Mouse (Mus musculus): ENCODE data around the gene Srf. TPM values are rescaled to one million over a fixed set of nuclear protein-coding genes. Genes with fewer than 3 reads are reported as not detected.

The Srf gene
- polyA plus RNA-seq, 1 experiment from 2014 or later = 1.9 TPM

DNA sequence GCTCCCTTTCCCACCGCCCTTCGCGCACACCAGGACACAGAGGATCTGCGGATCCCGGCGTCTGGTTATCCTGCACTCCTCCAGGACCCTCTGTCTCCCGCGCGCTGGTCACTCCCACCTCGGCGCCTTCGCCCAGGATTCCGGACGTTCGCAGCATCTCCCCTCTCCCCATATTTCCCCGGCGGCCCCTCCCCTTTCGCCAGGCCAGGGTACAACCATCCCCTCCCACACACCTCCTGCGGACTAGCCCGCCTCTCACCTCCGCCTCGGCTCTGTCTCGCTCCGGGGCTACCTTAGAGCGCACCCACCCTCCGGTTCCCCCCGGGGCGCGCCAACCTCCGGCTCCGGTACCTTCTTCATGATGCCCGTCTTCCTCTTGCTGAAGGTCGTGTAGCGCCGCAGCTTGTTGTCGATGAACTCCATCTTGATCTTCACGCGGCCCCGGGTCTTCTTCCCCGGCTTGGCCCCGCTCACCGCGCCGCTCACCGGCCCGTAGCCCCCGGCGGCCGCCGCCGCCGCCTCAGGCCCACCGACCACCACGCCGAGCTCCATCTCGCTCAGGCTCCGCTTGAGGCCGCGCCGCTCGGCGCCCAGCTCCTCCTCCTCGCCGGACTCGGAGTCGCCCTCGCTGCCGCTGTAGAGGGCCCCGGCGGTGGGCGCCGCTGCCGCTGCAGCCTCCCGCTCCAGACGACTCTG, 850 bp downstream of the Srf start:
- ATAC-seq = peak; percentile 10; the same call in 1 of the 2 replicates
- TF ChIP-seq EP300 (IDR thresholded peaks at IDR 0.05; ENCODE audit: low read depth) = no peak
- TF ChIP-seq CTCF (IDR thresholded peaks at IDR 0.05; ENCODE audit: low read depth) = no peak
- Histone ChIP-seq H3K36me3 (replicated peaks; ENCODE audit: insufficient read depth, low read length) (peaks cover 23% of the 10 kb centered on the region), H3K4me2 (ENCODE audit: low read depth, low read length) (peak overlapping the region; percentile 98), H3K27me3 (ENCODE audit: insufficient read depth, low read length) (no peaks in the 10 kb centered on the region), H3K4me1 (ENCODE audit: insufficient read depth) (peaks cover 27% of the 10 kb centered on the region), H3K9me3 (ENCODE audit: low read length) (no peaks in the 10 kb centered on the region), H3K27ac (ENCODE audit: low read depth) (peak overlapping the region; percentile 87), H3K4me3 (ENCODE audit: low read depth, low read length) (peak overlapping the region; percentile 97), H3K9ac (replicated peaks) (peak overlapping the region; percentile 99)
- WGBS (ENCODE audit: insufficient replicate concordance) = under 1% methylated on average over 64 of the region's 75 CpGs
- peak; percentile 63 for DNase-seq

DNA sequence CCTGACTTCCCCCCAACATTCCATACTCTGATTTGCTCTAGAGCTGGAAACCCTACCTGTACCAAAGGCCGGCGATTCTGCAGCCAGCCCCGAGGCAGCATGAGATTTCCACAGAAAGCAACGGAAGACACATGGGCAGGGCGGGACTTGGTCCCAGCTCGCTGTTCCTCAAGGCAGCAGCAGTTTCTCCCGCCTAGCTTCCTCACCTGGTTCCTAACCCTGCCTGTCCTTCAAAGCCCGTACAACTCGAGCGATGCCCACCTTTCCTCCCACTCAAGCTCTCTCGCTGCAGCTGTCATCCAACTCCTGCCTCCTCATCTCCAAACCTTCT, 1.4 kb downstream of the Srf start:
- peaks cover 27% of the 10 kb centered on the region for H3K36me3 ChIP-seq (replicated peaks; ENCODE audit: insufficient read depth, low read length)
- peak overlapping the region; percentile 97 for H3K4me3 ChIP-seq (ENCODE audit: low read depth, low read length)
- TF ChIP-seq EP300 (IDR thresholded peaks at IDR 0.05; ENCODE audit: low read depth) (no peak), CTCF (IDR thresholded peaks at IDR 0.05; ENCODE audit: low read depth) (no peak)
- ATAC-seq (no peak), DNase-seq (no peak)
- peak overlapping the region; percentile 87; the same call in 1 of the 2 replicates for H3K27ac ChIP-seq (ENCODE audit: low read depth)
- peak overlapping the region; percentile 99 for H3K9ac ChIP-seq (replicated peaks)
- peaks cover 27% of the 10 kb centered on the region for H3K4me1 ChIP-seq (ENCODE audit: insufficient read depth)
- H3K9me3 ChIP-seq (ENCODE audit: low read length) = no peaks in the 10 kb centered on the region
- H3K27me3 ChIP-seq (ENCODE audit: insufficient read depth, low read length) = no peaks in the 10 kb centered on the region
- WGBS (ENCODE audit: insufficient replicate concordance) = 1% methylated on average over 11 of the region's 11 CpGs
- H3K4me2 ChIP-seq (ENCODE audit: low read depth, low read length) = peak overlapping the region; percentile 98

DNA sequence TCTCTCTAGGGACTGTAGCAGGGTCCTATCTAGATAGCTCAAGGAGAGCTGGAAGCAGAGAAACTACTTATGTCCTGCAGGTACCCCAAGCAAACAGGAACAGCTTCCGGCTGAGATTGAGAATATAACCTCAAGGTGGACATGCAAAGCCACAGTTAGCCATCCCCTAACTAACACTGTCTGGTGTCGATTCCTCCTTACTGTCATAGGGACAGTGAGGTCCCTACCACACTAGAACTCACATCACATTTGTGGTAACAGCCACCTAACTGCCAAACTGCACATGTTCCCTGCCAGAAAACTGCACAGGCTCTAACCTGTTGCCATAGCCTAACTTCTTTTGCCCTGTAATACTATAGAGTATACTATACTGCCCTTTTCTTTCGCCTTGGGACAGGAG, 2.0 kb downstream of the Srf start:
- ATAC-seq = no peak
- no peak overlapping the region for H3K27ac ChIP-seq (ENCODE audit: low read depth)
- no peak for TF ChIP-seq CTCF (IDR thresholded peaks at IDR 0.05; ENCODE audit: low read depth)
- no peak for TF ChIP-seq EP300 (IDR thresholded peaks at IDR 0.05; ENCODE audit: low read depth)
- DNase-seq = no peak
- peaks cover 32% of the 10 kb centered on the region for H3K36me3 ChIP-seq (replicated peaks; ENCODE audit: insufficient read depth, low read length)
- peak overlapping the region; percentile 97; the same call in 1 of the 2 replicates for H3K4me3 ChIP-seq (ENCODE audit: low read depth, low read length)
- H3K9ac ChIP-seq (replicated peaks) = peak overlapping the region; percentile 13; the same call in 1 of the 2 replicates
- H3K4me2 ChIP-seq (ENCODE audit: low read depth, low read length) = peak overlapping the region; percentile 98
- no peaks in the 10 kb centered on the region for H3K9me3 ChIP-seq (ENCODE audit: low read length)
- H3K27me3 ChIP-seq (ENCODE audit: insufficient read depth, low read length) = no peaks in the 10 kb centered on the region
- H3K4me1 ChIP-seq (ENCODE audit: insufficient read depth) = peaks cover 27% of the 10 kb centered on the region
- 68% methylated on average over 3 of the region's 3 CpGs for WGBS (ENCODE audit: insufficient replicate concordance)

DNA sequence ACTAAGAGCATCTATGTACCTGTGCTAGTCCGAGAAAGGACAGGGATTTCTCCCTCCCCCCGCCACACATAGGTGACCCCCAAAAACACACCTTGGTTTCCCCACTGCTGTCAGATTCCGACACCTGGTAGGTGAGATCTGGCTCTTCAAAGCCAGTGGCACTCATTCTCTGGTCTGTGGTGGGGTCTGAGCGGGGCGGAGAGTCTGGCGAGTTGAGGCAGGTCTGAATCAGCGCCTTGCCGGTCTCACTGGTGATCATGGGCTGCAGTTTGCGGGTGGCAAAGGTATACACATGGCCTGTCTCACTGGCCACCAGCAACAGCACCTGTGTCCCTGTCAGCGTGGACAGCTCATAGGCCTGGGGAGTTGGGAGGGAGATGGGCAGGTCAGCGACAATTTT, 2.5 kb downstream of the Srf start:
- Histone ChIP-seq H3K36me3 (replicated peaks; ENCODE audit: insufficient read depth, low read length) (peaks cover 36% of the 10 kb centered on the region), H3K27me3 (ENCODE audit: insufficient read depth, low read length) (no peaks in the 10 kb centered on the region), H3K9ac (replicated peaks) (no peak overlapping the region), H3K27ac (ENCODE audit: low read depth) (no peak overlapping the region), H3K4me3 (ENCODE audit: low read depth, low read length) (no peak overlapping the region), H3K4me2 (ENCODE audit: low read depth, low read length) (peak overlapping the region; percentile 98), H3K4me1 (ENCODE audit: insufficient read depth) (peaks cover 27% of the 10 kb centered on the region), H3K9me3 (ENCODE audit: low read length) (no peaks in the 10 kb centered on the region)
- TF ChIP-seq CTCF (IDR thresholded peaks at IDR 0.05; ENCODE audit: low read depth) (no peak), EP300 (IDR thresholded peaks at IDR 0.05; ENCODE audit: low read depth) (no peak)
- DNase-seq = no peak
- ATAC-seq = no peak
- 78% methylated on average over 11 of the region's 11 CpGs for WGBS (ENCODE audit: insufficient replicate concordance)

DNA sequence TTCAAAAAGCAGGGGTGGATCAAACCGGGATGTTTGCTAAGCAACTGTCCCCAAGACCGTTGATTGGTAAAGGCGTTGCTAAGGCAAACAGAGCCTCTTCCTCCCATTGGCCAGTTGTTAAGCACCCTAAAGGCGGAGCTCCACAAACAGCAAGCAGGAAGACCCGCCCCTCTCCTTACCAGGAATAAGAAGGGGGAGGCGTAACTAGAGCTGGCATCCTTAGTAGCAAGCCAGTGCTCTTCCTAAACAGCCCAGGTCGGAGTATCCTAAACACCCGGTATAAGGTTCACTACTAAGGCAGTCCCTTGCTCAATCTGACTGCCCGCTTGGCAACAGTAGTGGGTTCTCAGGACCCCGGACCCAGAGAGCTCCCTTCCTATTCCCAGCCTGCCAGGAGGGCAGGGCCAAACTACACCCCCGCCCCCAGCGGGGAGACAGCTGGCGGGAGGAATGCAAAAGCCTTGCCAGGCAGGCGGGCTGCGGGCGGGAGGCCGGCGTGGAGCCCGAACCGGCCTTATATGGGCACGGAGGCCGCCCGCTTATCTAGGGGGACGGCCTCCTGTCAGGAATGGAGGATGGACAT, 3.0 kb downstream of the Srf start:
- Histone ChIP-seq H3K4me3 (ENCODE audit: low read depth, low read length) (no peak overlapping the region), H3K9me3 (ENCODE audit: low read length) (no peaks in the 10 kb centered on the region), H3K27ac (ENCODE audit: low read depth) (0 out of 2 replicates have a peak overlapping the region, but pooled peaks have one; percentile 57), H3K4me2 (ENCODE audit: low read depth, low read length) (peak overlapping the region; percentile 98), H3K9ac (replicated peaks) (no peak overlapping the region), H3K4me1 (ENCODE audit: insufficient read depth) (peaks cover 27% of the 10 kb centered on the region), H3K27me3 (ENCODE audit: insufficient read depth, low read length) (no peaks in the 10 kb centered on the region), H3K36me3 (replicated peaks; ENCODE audit: insufficient read depth, low read length) (peaks cover 36% of the 10 kb centered on the region)
- ATAC-seq = peak; percentile 23
- TF ChIP-seq CTCF (IDR thresholded peaks at IDR 0.05; ENCODE audit: low read depth) (no peak), EP300 (IDR thresholded peaks at IDR 0.05; ENCODE audit: low read depth) (no peak)
- DNase-seq = peak; percentile 68
- WGBS (ENCODE audit: insufficient replicate concordance) = 36% methylated on average over 24 of the region's 24 CpGs

DNA sequence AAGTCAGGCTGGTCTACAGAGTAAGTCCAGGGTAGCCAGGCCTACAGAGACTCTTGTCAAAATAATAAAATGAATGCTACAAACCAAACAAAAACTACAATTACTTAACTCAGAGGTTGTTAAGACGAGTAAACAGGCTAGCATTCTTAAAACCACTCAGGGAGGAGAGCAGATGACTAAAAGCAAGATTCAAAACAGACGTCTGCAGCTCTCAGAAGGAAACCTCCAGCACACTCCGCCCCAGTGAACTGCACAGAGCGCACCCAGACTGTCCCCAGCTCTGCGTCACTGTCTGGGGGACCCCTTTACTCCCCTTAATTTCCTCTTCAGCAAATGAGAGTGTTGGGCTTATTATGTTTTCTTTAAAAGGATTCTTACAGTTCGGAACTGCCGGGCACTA, 3.8 kb downstream of the Srf start:
- no peak overlapping the region for H3K4me2 ChIP-seq (ENCODE audit: low read depth, low read length)
- ATAC-seq = no peak
- DNase-seq = no peak
- no peak overlapping the region for H3K27ac ChIP-seq (ENCODE audit: low read depth)
- peaks cover 27% of the 10 kb centered on the region for H3K4me1 ChIP-seq (ENCODE audit: insufficient read depth)
- no peak overlapping the region for H3K4me3 ChIP-seq (ENCODE audit: low read depth, low read length)
- H3K9me3 ChIP-seq (ENCODE audit: low read length) = no peaks in the 10 kb centered on the region
- H3K27me3 ChIP-seq (ENCODE audit: insufficient read depth, low read length) = no peaks in the 10 kb centered on the region
- no peak overlapping the region for H3K9ac ChIP-seq (replicated peaks)
- WGBS (ENCODE audit: insufficient replicate concordance) = 87% methylated on average over 7 of the region's 7 CpGs
- TF ChIP-seq EP300 (IDR thresholded peaks at IDR 0.05; ENCODE audit: low read depth) = no peak
- TF ChIP-seq CTCF (IDR thresholded peaks at IDR 0.05; ENCODE audit: low read depth) = no peak
- H3K36me3 ChIP-seq (replicated peaks; ENCODE audit: insufficient read depth, low read length) = peaks cover 36% of the 10 kb centered on the region

Measured in liver, postnatal 0 days (tissue).